Mouse (Mus musculus) midbrain, postnatal 0 days (tissue): ENCODE measurements at regions not wholly inside any gene's neighbourhood (a gene's known extent, or its start where the extent isn't known, plus 50 kb on each side); places are given as distances from the start of the nearest gene placed in this dataset.

Source experiments
- ATAC-seq: fragments of 200-750 bp; cut with Nextera tagmentation; 2 replicates; pipeline ENCODE4 v1.8.0; 2017; ENCODE audit warnings: moderate number of reproducible peaks, mild to moderate bottlenecking, moderate TSS enrichment, moderate library complexity; ENCODE audit not compliant: low FRiP score
- DNase-seq: peaks from one replicate; pipeline ENCODE4 v3.0.0-alpha.2; 2015; ENCODE audit warnings: low spot score
- H3K27ac ChIP-seq: fragments of 300-500 bp; sonication (generic); 2 replicates; pipeline ENCODE4 v1.5.1; 2014; ENCODE audit warnings: low read depth, mild to moderate bottlenecking, low read length, mixed read lengths
- H3K27me3 ChIP-seq: fragments of 300-500 bp; sonication (generic); 2 replicates; pipeline ENCODE4 v1.6.1; 2014; ENCODE audit warnings: low read length, control low read depth, mixed read lengths; ENCODE audit not compliant: insufficient read depth
- H3K36me3 ChIP-seq: fragments of 300-500 bp; sonication (generic); 2 replicates; pipeline ENCODE4 v1.6.1; 2014; ENCODE audit warnings: low read length, control low read depth, mixed read lengths; ENCODE audit not compliant: insufficient read depth
- H3K4me1 ChIP-seq: fragments of 300-500 bp; sonication (generic); 2 replicates; pipeline ENCODE4 v1.6.1; 2014; ENCODE audit warnings: mild to moderate bottlenecking, control low read depth, antibody characterized with exemption, low read length, mixed read lengths; ENCODE audit not compliant: insufficient read depth
- H3K4me2 ChIP-seq: fragments of 300-500 bp; sonication (generic); 2 replicates; pipeline ENCODE4 v1.6.1; 2014; ENCODE audit warnings: low read depth, mild to moderate bottlenecking, low read length, mixed read lengths; ENCODE audit not compliant: poor library complexity, severe bottlenecking
- H3K4me3 ChIP-seq: fragments of 300-500 bp; sonication (generic); 2 replicates; pipeline ENCODE4 v1.5.1; 2014; ENCODE audit warnings: low read depth, mild to moderate bottlenecking, low read length, moderate library complexity
- H3K9ac ChIP-seq: fragments of 300-500 bp; sonication (generic); replicated peaks from 2 replicates; pipeline ENCODE4 v1.6.1; 2014; ENCODE audit warnings: mild to moderate bottlenecking, low read length, moderate library complexity, mixed read lengths; ENCODE audit not compliant: poor library complexity, severe bottlenecking
- H3K9me3 ChIP-seq: fragments of 300-500 bp; sonication (generic); 2 replicates; pipeline ENCODE4 v1.6.1; 2016; ENCODE audit warnings: low read length, control low read depth
- CTCF ChIP-seq: IDR thresholded peaks from 2 replicates; pipeline ENCODE4 v1.5.1; 2016; ENCODE audit warnings: antibody characterized with exemption, mild to moderate bottlenecking
- WGBS: fragments of 180-500 bp; shearing (Covaris S2); extraction: QIAGEN DNeasy Blood & Tissue Kit; methylation state at CpG from one replicate; pipeline ENCODE4 v1.1.7; 2014; 5-methylcytosine and 5-hydroxymethylcytosine counted together

GRCm38 (mm10) chr8:89476930-89477329, 433.0 kb upstream of the Sall1 start:
- Histone ChIP-seq H3K9me3 (no peaks in the 10 kb centered on the region), H3K9ac (no peak overlapping the region), H3K36me3 (no peaks in the 10 kb centered on the region), H3K27ac (no peak overlapping the region), H3K4me2 (no peak overlapping the region), H3K27me3 (no peaks in the 10 kb centered on the region), H3K4me3 (no peak overlapping the region), H3K4me1 (no peaks in the 10 kb centered on the region)
- 30% methylated on average over 4 of the region's 4 CpGs for WGBS
- no peak; the same call in 1 of the 2 replicates for ATAC-seq
- no peak for TF ChIP-seq CTCF
- DNase-seq = peak; percentile 68

- Histone ChIP-seq H3K36me3 (no peaks in the 10 kb centered on the region), H3K9me3 (no peaks in the 10 kb centered on the region), H3K4me2 (no peak overlapping the region), H3K4me3 (no peak overlapping the region), H3K4me1 (no peaks in the 10 kb centered on the region), H3K9ac (no peak overlapping the region), H3K27me3 (no peaks in the 10 kb centered on the region), H3K27ac (no peak overlapping the region)
- TF ChIP-seq CTCF = no peak
- ATAC-seq (no peak), DNase-seq (no peak)
- WGBS = 90% methylated on average over 5 of the region's 5 CpGs
Measured at GRCm38 (mm10) chr8:89471116-89471515, 427.2 kb upstream of the Sall1 start.

- Histone ChIP-seq H3K36me3 (no peaks in the 10 kb centered on the region), H3K9ac (no peak overlapping the region), H3K9me3 (no peaks in the 10 kb centered on the region), H3K4me2 (no peak overlapping the region), H3K27me3 (no peaks in the 10 kb centered on the region), H3K4me3 (no peak overlapping the region), H3K27ac (no peak overlapping the region), H3K4me1 (no peaks in the 10 kb centered on the region)
- WGBS = 74% methylated on average over 5 of the region's 5 CpGs
- DNase-seq (peak; percentile 69), ATAC-seq (no peak)
- TF ChIP-seq CTCF = no peak
Measured at GRCm38 (mm10) chr8:89468782-89469220, 424.8 kb upstream of the Sall1 start.

- Histone ChIP-seq H3K27me3 (no peaks in the 10 kb centered on the region), H3K4me2 (no peak overlapping the region), H3K4me1 (no peaks in the 10 kb centered on the region), H3K9me3 (no peaks in the 10 kb centered on the region), H3K9ac (no peak overlapping the region), H3K36me3 (no peaks in the 10 kb centered on the region), H3K4me3 (no peak overlapping the region), H3K27ac (no peak overlapping the region)
- ATAC-seq (no peak), DNase-seq (peak; percentile 34)
- TF ChIP-seq CTCF = peak; percentile 52
- WGBS = 57% methylated on average over 13 of the region's 13 CpGs
Measured at GRCm38 (mm10) chr8:89465211-89465753, 421.3 kb upstream of the Sall1 start.

GRCm38 (mm10) chr8:89456517-89456916, 412.6 kb upstream of the Sall1 start:
- 62% methylated on average over 4 of the region's 4 CpGs for WGBS
- Histone ChIP-seq H3K27me3 (no peaks in the 10 kb centered on the region), H3K27ac (no peak overlapping the region), H3K4me1 (no peaks in the 10 kb centered on the region), H3K9me3 (no peaks in the 10 kb centered on the region), H3K4me2 (no peak overlapping the region), H3K4me3 (no peak overlapping the region), H3K36me3 (no peaks in the 10 kb centered on the region), H3K9ac (no peak overlapping the region)
- TF ChIP-seq CTCF = no peak
- DNase-seq = no peak
- ATAC-seq = no peak

- Histone ChIP-seq H3K4me3 (no peak overlapping the region), H3K4me2 (no peak overlapping the region), H3K9me3 (no peaks in the 10 kb centered on the region), H3K4me1 (no peaks in the 10 kb centered on the region), H3K27ac (no peak overlapping the region), H3K36me3 (no peaks in the 10 kb centered on the region), H3K9ac (no peak overlapping the region), H3K27me3 (no peaks in the 10 kb centered on the region)
- ATAC-seq = no peak
- DNase-seq = no peak
- TF ChIP-seq CTCF = no peak
- WGBS = 82% methylated on average over 5 of the region's 5 CpGs
Measured at GRCm38 (mm10) chr8:89455731-89456130, 411.8 kb upstream of the Sall1 start.
